Mouse (Mus musculus) embryo, embryonic 10 days (tissue): ENCODE results near the gene Btnl10.

ENCODE experiments used
- DNase-seq: peaks from one replicate; pipeline ENCODE4 v3.0.0-alpha.2; 2015; ENCODE audit warnings: low spot score

Gene Btnl10

GRCm38 (mm10) chr11:58917745-58918366 is at the start of gene Btnl10:
Gene Btnl10 (plus strand): TSS chr11:58917908.
- no peak for DNase-seq

DNA sequence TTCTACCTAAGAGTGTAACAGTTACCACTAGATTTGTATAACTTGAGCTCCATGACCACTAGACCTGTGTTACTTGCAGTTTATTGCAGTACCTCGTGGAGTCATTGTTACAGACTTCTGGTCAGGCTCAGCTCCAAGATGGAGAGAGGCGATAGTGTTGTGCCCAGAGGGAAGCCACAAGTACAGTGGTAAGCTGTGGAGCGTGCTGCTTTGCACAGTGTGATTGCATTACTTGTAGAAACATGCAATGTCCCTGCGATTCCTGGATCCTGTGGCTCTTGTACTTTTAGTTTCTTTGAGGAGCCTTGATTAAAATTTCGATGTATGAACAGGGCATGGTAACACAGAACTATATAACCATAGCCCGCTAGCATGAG is 49.8 kb upstream of the Btnl10 start:
- no peak for DNase-seq

DNA sequence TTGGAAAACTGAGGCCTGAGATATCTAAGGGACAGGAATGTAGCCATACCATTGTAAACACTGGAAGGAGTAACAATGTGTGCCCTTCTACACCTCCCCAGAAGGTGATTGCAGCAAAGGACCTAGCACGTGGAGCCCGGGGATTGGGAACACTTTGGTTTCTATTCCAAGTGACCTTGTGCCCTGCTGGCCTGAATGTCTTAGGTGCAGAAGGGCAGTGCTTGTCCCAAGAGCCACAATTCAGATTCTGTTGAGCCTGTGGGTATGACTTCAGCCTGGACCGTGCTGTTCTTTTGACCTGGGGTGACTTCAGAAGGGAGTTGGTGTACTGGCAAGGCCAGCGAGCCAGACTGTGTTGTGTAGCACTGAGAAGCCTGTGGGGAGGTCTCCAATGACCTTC is 46.7 kb upstream of the Btnl10 start:
- no peak for DNase-seq

GRCm38 (mm10) chr11:58883756-58884155 is 34.0 kb upstream of the Btnl10 start:
- DNase-seq, result no peak

DNA sequence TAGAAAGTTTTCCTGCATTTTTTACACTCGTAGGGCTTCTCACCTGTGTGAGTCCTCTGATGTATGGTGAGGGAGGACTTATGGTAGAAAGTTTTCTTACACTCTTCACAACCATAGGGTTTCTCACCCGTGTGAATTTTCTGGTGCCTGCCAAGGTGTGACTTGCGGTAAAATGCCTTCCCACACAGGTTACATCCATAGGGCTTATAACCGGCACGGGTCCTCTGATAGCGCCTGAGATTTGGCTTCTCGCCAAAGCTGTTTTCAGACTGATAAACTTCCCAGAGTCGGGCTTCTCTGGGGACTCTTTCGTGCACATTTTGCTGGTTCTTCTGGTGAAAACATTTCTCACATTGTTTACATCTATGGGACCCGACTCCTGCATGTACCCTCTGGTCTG is 27.2 kb upstream of the Btnl10 start:
- no peak for DNase-seq

GRCm38 (mm10) chr11:58894456-58894855 is 23.3 kb upstream of the Btnl10 start:
- DNase-seq, result no peak

GRCm38 (mm10) chr11:58897485-58897884 is 20.2 kb upstream of the Btnl10 start:
- no peak for DNase-seq

DNA sequence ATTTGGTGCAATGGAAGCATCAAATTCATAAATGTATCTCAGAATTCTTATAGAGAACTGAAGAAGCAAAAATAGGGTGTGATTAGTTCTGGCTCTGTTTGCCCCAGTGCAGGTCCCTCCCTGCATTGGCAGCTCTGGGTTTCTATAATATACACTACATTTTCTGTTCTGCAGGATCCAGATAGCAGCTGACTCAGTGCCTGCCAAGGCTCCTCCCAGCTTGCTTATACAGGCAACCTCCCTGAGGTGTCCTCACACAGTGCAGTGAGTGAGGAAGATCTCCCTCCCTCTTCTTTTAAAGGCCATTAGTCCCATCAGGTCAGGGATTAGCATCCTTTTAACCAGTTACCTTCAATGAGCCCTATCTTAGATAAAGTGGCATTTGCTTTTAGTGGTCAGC is 16.6 kb upstream of the Btnl10 start:
- DNase-seq, result no peak

- DNase-seq, result peak; percentile 94
Measured at GRCm38 (mm10) chr11:58903511-58904409, 13.9 kb upstream of the Btnl10 start, which contains the start of gene Zfp39. Gene Zfp39 (minus strand): TSS chr11:58904225.

DNA sequence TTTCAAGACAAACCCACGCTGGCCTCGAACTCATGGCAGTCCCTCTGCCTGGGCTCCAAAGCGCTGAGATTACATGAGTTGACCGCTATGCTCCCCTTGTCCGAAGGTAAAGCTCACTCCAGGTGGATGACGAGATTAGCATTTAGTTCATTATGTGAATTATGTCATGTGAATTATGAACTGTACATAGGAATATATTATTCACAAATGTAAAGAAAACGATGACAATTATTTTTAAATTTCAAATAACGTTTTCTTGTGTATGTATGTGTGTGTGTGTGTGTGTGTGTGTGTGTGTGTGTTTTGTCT is 13.3 kb upstream of the Btnl10 start:
- no peak for DNase-seq

GRCm38 (mm10) chr11:58904838-58905237 is 12.9 kb upstream of the Btnl10 start:
- DNase-seq, result peak; percentile 43

GRCm38 (mm10) chr11:58913776-58914175 is 3.9 kb upstream of the Btnl10 start:
- DNase-seq, result no peak

DNA sequence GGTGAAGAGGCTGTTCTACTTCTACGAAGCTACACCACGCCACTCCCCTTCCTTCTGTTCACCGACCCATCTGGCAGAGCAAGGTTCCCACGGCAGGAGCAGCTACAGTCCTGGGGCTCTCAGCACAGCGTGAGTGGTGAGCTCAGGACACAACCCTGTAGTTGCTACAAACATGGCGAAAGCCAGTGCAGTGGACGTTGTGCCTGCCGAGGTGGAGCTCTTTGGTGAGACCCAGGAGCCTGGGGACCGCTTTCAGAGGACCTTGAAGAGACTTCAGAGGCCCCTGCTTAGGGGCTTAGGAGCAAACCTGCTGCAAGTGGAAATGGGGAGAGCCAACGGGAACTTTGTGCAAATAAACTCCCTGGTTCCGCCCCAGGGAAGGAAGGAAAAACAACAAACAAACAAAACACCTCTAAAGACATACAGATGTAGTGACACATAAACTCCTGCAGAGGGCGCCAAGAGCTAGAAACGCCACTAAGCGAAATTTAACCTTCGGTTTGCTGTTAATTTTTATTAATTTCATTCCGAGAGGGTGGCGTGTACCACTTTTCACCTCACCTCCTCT is 3.2 kb upstream of the Btnl10 start:
- DNase-seq, result peak; percentile 54

- DNase-seq, result peak; percentile 65
Measured at GRCm38 (mm10) chr11:58916879-58917744, 596 bp upstream of the Btnl10 start.

DNA sequence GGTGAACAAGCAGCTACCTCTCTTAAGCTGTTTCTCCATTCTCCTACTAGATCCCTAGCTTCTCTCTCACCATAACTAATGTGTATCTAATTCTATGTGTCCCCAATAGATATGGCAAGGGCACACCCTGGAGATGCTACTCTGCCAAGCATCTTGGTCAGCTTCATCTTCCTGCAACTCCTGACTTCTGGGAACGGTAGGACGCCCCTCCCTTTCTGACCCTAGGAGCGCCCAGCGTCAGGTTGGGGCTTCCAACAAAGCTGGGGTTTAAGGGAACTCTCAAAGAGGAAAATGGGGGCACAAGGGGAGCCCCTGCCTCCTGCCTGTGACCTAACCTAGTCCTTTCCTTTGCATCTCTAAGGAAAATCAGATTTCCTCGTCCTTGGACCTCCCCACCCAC is 1.1 kb downstream of the Btnl10 start:
- no peak for DNase-seq

DNA sequence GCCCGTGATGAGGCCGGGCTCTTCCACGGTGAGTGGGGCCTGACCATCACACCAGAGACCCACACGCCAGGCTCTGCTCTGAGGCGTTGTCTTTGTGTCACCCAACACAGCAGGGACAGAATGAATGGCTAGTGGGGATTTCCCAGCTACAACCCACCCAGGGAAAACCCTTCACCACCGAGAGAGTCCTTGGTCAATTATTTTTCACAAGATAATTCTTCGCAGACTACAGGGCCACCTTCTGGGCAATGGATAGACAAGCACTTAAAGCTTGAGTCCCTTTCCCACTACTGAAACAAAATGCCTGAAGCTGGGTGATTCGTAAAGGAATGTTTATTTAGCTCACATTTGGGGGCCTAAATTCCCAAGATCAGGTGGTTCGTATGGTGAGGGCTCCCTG is 4.7 kb downstream of the Btnl10 start:
- no peak for DNase-seq

DNA sequence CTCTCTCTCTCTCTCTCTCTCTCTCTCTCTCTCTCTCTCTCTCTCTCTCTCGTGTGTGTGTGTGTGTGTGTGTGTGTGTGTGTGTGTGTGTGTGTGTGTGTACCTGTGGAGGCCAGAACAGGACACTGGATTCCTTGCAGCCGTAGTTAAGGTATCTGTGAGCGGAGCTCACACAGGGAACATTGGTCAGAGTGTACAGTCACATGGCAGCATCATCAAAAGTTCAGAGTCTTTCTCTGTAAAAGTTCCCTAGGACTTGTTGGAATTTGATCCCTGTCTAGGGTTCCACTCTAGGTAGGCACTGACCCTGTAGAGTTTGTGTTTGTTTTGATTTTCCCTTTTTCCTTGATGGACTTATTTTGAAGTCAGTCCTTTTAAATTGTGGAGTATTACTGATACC is 8.9 kb downstream of the Btnl10 start:
- DNase-seq, result no peak

GRCm38 (mm10) chr11:58927053-58927452 is 9.3 kb downstream of the Btnl10 start:
- no peak for DNase-seq

- DNase-seq, result peak; percentile 84
Measured at GRCm38 (mm10) chr11:58927790-58928651, 10.3 kb downstream of the Btnl10 start.

- DNase-seq, result no peak
Measured at GRCm38 (mm10) chr11:58929055-58929454, 11.3 kb downstream of the Btnl10 start.

- no peak for DNase-seq
Measured at GRCm38 (mm10) chr11:58929641-58930040, 11.9 kb downstream of the Btnl10 start.
